Mouse (Mus musculus): ENCODE measurements around the gene Rps19.

Gene Rps19

GRCm38 (mm10) chr7:24902630-24903443, 18.7 kb downstream of the Rps19 start, which contains the start of gene Arhgef1:
Gene Arhgef1 (plus strand): TSS chr7:24902912.
- peak; percentile 41 for DNase-seq (ENCODE audit: low spot score)

- no peak for DNase-seq (ENCODE audit: low spot score)
These were observed 19.3 kb downstream of the Rps19 start for GRCm38 (mm10) chr7:24903444-24903825.

- DNase-seq (ENCODE audit: low spot score) = peak; percentile 98
These were observed 19.9 kb downstream of the Rps19 start for GRCm38 (mm10) chr7:24904070-24904483.

- DNase-seq (ENCODE audit: low spot score) = peak; percentile 84
These were observed 20.8 kb downstream of the Rps19 start for GRCm38 (mm10) chr7:24904936-24905335.

- no peak for DNase-seq (ENCODE audit: low spot score)
These were observed 22.4 kb downstream of the Rps19 start for GRCm38 (mm10) chr7:24906551-24906950.

GRCm38 (mm10) chr7:24907211-24907748, 23.1 kb downstream of the Rps19 start:
- DNase-seq (ENCODE audit: low spot score) = no peak

- DNase-seq (ENCODE audit: low spot score) = no peak
These were observed 28.3 kb downstream of the Rps19 start for GRCm38 (mm10) chr7:24912480-24912879.

- no peak for DNase-seq (ENCODE audit: low spot score)
These were observed 34.7 kb downstream of the Rps19 start for GRCm38 (mm10) chr7:24918763-24919323.

- no peak for DNase-seq (ENCODE audit: low spot score)
These were observed 35.6 kb downstream of the Rps19 start for GRCm38 (mm10) chr7:24919728-24920127.

GRCm38 (mm10) chr7:24930475-24930874, 46.3 kb downstream of the Rps19 start:
- no peak for DNase-seq (ENCODE audit: low spot score)

- no peak for DNase-seq (ENCODE audit: low spot score)
These were observed 47.5 kb downstream of the Rps19 start for GRCm38 (mm10) chr7:24931651-24932050.
